Mouse (Mus musculus) myocyte (in vitro differentiated cells): ENCODE measurements around the gene D5Ertd579e. TPM values are rescaled to one million over a fixed set of nuclear protein-coding genes. Genes with fewer than 3 reads are reported as not detected.

Experiments
- H3K27me3 ChIP-seq: one replicate; pipeline ENCODE4 v1.6.1; 2011; ENCODE audit not compliant: control insufficient read depth, insufficient read depth, insufficient read length
- H3K36me3 ChIP-seq: one replicate; pipeline ENCODE4 v1.6.1; 2011; ENCODE audit not compliant: control insufficient read depth, insufficient read depth
- H3K4me2 ChIP-seq: one replicate; pipeline ENCODE4 v1.6.1; 2011; ENCODE audit warnings: low read depth, control low read depth
- H3K4me3 ChIP-seq: one replicate; pipeline ENCODE4 v1.5.1; 2011; ENCODE audit warnings: mild to moderate bottlenecking, control low read depth, moderate library complexity
- H3K79me2 ChIP-seq: one replicate; pipeline ENCODE4 v1.6.1; 2011; ENCODE audit not compliant: control insufficient read depth, insufficient read depth
- H3ac ChIP-seq: one replicate; pipeline ENCODE4 v1.6.1; 2011; ENCODE audit not compliant: control insufficient read depth, insufficient read length
- CEBPB ChIP-seq: IDR thresholded peaks from 2 replicates; pipeline ENCODE4 v1.6.1; 2011; ENCODE audit warnings: mild to moderate bottlenecking, moderate library complexity; ENCODE audit not compliant: poor library complexity, insufficient read depth, severe bottlenecking
- E2F4 ChIP-seq: IDR thresholded peaks from one replicate; pipeline ENCODE4 v1.6.1; 2011; ENCODE audit warnings: mild to moderate bottlenecking, control low read depth, moderate library complexity; ENCODE audit not compliant: insufficient read depth
- MAX ChIP-seq: IDR thresholded peaks from one replicate; pipeline ENCODE4 v1.6.1; 2011; ENCODE audit warnings: low read depth, mild to moderate bottlenecking, control low read depth
- MYOD1 ChIP-seq, 3 experiments: IDR thresholded peaks; one replicate each; pipeline ENCODE4 v1.6.1; 2011; ENCODE audit warnings: control low read depth in 2 of 3, low read depth in 2 of 3, mild to moderate bottlenecking in 2 of 3, moderate library complexity in 1 of 3; ENCODE audit not compliant: insufficient read length in 2 of 3, control insufficient read depth in 1 of 3
- MYOG ChIP-seq, 3 experiments: IDR thresholded peaks; one replicate each; pipeline ENCODE4 v1.6.1; 2011; ENCODE audit warnings: control low read depth in 2 of 3, low read depth in 2 of 3, mild to moderate bottlenecking in 2 of 3; ENCODE audit not compliant: insufficient read length in 2 of 3, control insufficient read depth in 1 of 3, insufficient read depth in 1 of 3
- POLR2A ChIP-seq: IDR thresholded peaks from one replicate; pipeline ENCODE4 v1.6.1; 2011; ENCODE audit warnings: low read depth, mild to moderate bottlenecking, control low read depth, moderate library complexity; ENCODE audit not compliant: insufficient read length
- POLR2AphosphoS2 ChIP-seq: IDR thresholded peaks from one replicate; pipeline ENCODE4 v1.6.1; 2011; ENCODE audit warnings: low read depth, control low read depth; ENCODE audit not compliant: insufficient read length
- REST ChIP-seq: IDR thresholded peaks from one replicate; pipeline ENCODE4 v1.6.1; 2011; ENCODE audit warnings: mild to moderate bottlenecking, control low read depth, moderate library complexity; ENCODE audit not compliant: insufficient read depth, insufficient read length
- SRF ChIP-seq: IDR thresholded peaks from one replicate; pipeline ENCODE4 v1.6.1; 2011; ENCODE audit warnings: low read depth; ENCODE audit not compliant: control insufficient read depth, insufficient read length
- TCF12 ChIP-seq: IDR thresholded peaks from one replicate; pipeline ENCODE4 v1.6.1; 2011; ENCODE audit warnings: mild to moderate bottlenecking, control low read depth; ENCODE audit not compliant: poor library complexity, insufficient read depth, severe bottlenecking
- TCF3 ChIP-seq: IDR thresholded peaks from one replicate; pipeline ENCODE4 v1.6.1; 2011; ENCODE audit warnings: low read depth, control low read depth; ENCODE audit not compliant: insufficient read length
- USF1 ChIP-seq: IDR thresholded peaks from one replicate; pipeline ENCODE4 v1.6.1; 2011; ENCODE audit warnings: low read depth, mild to moderate bottlenecking, control low read depth, moderate library complexity
- polyA plus RNA-seq: library from polyadenylated mRNA; unstranded; fragments of >200 nt; fragmentation: generic; extraction: Trizol; gene quantifications from one replicate; pipeline ENCODE4 v1.2.1, GENCODE M21; 2012; ENCODE audit warnings: missing spikeins

The D5Ertd579e gene
- polyA plus RNA-seq, 1 experiment = 12.3 TPM

DNA sequence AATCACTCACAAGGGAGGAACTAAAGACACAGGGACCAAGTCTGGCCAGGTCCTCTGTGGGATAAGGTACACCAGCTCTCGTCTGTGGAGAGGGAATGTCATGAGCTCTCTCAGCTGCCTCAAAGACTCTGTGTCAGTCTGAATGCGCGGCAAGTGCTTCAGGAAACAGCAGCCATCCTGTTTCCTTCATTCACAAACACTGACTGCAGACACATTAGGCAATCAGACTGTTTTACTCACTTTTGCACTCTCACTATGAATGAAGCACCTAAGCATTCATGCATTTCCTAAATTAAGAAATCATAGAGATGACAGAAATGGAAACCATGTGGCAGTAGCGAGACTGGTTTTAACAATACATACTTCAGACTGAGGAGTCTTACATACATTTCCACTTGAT, 77.5 kb downstream of the D5Ertd579e start:
- Histone ChIP-seq H3K27me3 (no peaks in the 10 kb centered on the region), H3ac (no peak overlapping the region), H3K4me2 (no peak overlapping the region), H3K36me3 (peaks cover 54% of the 10 kb centered on the region), H3K79me2 (peaks cover 19% of the 10 kb centered on the region), H3K4me3 (no peak overlapping the region)
- TF ChIP-seq CEBPB (no peak), POLR2AphosphoS2 (no peak), SRF (no peak), MYOD1 (IDR thresholded peaks at IDR 0.05; ENCODE audit: control insufficient read depth in 1 of 3, insufficient read length in 2 of 3, low read depth in 2 of 3) (no peak), REST (no peak), TCF3 (no peak), USF1 (no peak), MYOG (IDR thresholded peaks at IDR 0.05; ENCODE audit: control insufficient read depth in 1 of 3, insufficient read depth in 1 of 3, insufficient read length in 2 of 3, low read depth in 2 of 3) (no peak), POLR2A (no peak), E2F4 (no peak), TCF12 (no peak), MAX (no peak)

DNA sequence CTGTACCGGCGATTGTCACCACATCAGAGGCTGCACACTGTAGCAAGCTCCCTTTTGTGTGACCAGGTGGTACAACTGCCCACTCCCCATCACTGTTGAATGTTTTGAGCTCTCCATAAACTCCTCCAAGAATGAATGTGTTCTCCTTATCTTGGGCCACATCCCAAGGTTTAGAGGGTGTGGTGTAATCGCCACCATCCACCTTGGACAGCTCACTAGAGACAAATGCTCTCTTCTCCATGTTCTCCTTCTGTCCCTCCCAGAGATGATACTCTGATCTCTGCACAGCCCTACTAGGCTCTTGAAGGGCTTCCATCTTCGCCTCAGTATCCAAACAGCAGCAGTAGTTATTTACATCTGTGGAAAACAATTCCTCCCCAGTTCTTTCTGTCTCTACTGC, 81.7 kb downstream of the D5Ertd579e start:
- Histone ChIP-seq H3ac (no peak overlapping the region), H3K4me3 (no peak overlapping the region), H3K36me3 (peaks cover 63% of the 10 kb centered on the region), H3K79me2 (no peaks in the 10 kb centered on the region), H3K4me2 (no peak overlapping the region), H3K27me3 (no peaks in the 10 kb centered on the region)
- no peak for TF ChIP-seq E2F4
- no peak for TF ChIP-seq TCF3
- no peak for TF ChIP-seq USF1
- TF ChIP-seq MYOD1 (IDR thresholded peaks at IDR 0.05; ENCODE audit: control insufficient read depth in 1 of 3, insufficient read length in 2 of 3, low read depth in 2 of 3) = no peak
- TF ChIP-seq TCF12 = no peak
- no peak for TF ChIP-seq SRF
- no peak for TF ChIP-seq POLR2A
- no peak for TF ChIP-seq CEBPB
- TF ChIP-seq POLR2AphosphoS2 = no peak
- TF ChIP-seq MYOG (IDR thresholded peaks at IDR 0.05; ENCODE audit: control insufficient read depth in 1 of 3, insufficient read depth in 1 of 3, insufficient read length in 2 of 3, low read depth in 2 of 3) = no peak
- TF ChIP-seq REST = no peak
- no peak for TF ChIP-seq MAX

DNA sequence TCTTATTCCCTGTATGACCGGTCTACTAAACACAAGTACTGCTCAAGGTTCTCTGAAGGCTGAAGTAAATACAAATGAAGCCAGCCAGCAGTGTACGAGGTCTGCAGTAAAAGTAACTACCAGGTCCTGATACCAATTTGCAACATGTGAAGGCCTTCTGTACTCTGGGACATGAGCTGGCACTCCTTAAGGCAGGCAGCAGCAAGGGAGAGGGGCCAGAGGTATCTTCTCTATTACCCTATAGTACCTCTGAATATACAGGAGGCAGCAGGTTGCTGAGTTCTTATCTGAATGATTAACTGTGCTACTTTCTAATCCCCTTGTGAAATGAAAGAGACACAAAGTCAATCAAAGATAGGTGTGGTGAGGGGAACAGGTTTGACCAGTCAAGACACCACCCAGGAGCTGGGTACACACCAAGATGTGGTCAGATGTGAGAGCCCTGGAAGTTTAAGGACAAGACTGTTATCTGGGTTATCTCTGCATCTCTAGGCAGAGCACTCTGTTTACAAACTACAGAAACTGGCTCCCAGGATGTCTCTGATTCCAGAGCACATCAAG, 86.8 kb downstream of the D5Ertd579e start:
- no peaks in the 10 kb centered on the region for H3K27me3 ChIP-seq
- H3K4me2 ChIP-seq = no peak overlapping the region
- no peak overlapping the region for H3ac ChIP-seq
- TF ChIP-seq USF1 (no peak), POLR2AphosphoS2 (no peak), CEBPB (no peak), TCF3 (no peak), MAX (no peak), TCF12 (no peak), REST (no peak), MYOG (IDR thresholded peaks at IDR 0.05; ENCODE audit: control insufficient read depth in 1 of 3, insufficient read depth in 1 of 3, insufficient read length in 2 of 3, low read depth in 2 of 3) (no peak), SRF (no peak), MYOD1 (IDR thresholded peaks at IDR 0.05; ENCODE audit: control insufficient read depth in 1 of 3, insufficient read length in 2 of 3, low read depth in 2 of 3) (no peak), POLR2A (no peak), E2F4 (no peak)
- H3K36me3 ChIP-seq = peaks cover 42% of the 10 kb centered on the region
- no peaks in the 10 kb centered on the region for H3K79me2 ChIP-seq
- H3K4me3 ChIP-seq = no peak overlapping the region

DNA sequence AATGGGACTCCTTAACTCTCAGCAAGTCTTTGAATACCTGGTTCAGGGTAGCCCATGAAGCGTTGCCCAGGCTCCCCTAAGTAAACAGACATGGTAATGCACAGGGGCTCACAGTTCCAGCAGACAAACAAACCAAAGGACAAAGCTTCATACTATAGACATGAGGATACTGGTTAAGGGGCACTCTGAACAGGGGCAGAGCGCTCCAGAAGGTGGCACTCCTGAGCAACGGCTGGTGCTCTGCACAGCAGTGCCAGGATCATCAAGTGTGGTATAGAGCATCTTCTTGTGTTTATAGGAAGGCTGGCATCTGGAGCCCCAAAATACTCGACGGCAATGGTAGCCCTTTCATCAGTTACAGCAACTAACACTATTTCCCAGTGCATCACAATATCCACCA, 92.8 kb downstream of the D5Ertd579e start:
- no peaks in the 10 kb centered on the region for H3K27me3 ChIP-seq
- no peak overlapping the region for H3K4me3 ChIP-seq
- no peak overlapping the region for H3ac ChIP-seq
- H3K4me2 ChIP-seq = no peak overlapping the region
- no peak for TF ChIP-seq SRF
- TF ChIP-seq POLR2A = no peak
- TF ChIP-seq TCF3 = no peak
- no peak for TF ChIP-seq REST
- no peak for TF ChIP-seq MYOD1 (IDR thresholded peaks at IDR 0.05; ENCODE audit: control insufficient read depth in 1 of 3, insufficient read length in 2 of 3, low read depth in 2 of 3)
- TF ChIP-seq TCF12 = no peak
- no peak for TF ChIP-seq POLR2AphosphoS2
- TF ChIP-seq CEBPB = no peak
- no peak for TF ChIP-seq MYOG (IDR thresholded peaks at IDR 0.05; ENCODE audit: control insufficient read depth in 1 of 3, insufficient read depth in 1 of 3, insufficient read length in 2 of 3, low read depth in 2 of 3)
- TF ChIP-seq E2F4 = no peak
- TF ChIP-seq USF1 = no peak
- no peak for TF ChIP-seq MAX
- no peaks in the 10 kb centered on the region for H3K79me2 ChIP-seq
- H3K36me3 ChIP-seq = peaks cover 42% of the 10 kb centered on the region

DNA sequence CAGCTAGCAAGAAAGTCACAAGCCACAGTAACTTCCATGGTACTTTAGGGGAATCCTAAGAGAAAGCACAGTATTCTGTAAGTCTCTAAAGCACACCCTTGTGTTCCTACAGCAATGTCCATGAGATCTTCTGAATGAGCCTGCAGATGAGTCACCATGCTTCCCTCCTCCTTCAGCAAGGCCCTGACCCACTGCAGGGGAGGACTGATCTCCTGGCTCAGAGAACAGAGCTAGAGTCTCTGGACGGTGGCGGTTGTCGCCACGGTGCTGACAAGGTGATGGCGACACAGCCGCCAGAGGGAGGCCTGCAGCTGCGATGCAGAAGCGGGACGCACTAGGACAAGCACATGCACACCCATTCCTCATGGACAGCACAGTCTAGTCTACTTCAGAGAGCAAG, 93.8 kb downstream of the D5Ertd579e start:
- peaks cover 37% of the 10 kb centered on the region for H3K36me3 ChIP-seq
- no peak overlapping the region for H3K4me2 ChIP-seq
- no peaks in the 10 kb centered on the region for H3K27me3 ChIP-seq
- H3K4me3 ChIP-seq = no peak overlapping the region
- no peak overlapping the region for H3ac ChIP-seq
- no peaks in the 10 kb centered on the region for H3K79me2 ChIP-seq
- TF ChIP-seq E2F4 (no peak), POLR2A (no peak), MAX (no peak), USF1 (no peak), MYOG (IDR thresholded peaks at IDR 0.05; ENCODE audit: control insufficient read depth in 1 of 3, insufficient read depth in 1 of 3, insufficient read length in 2 of 3, low read depth in 2 of 3) (no peak), SRF (no peak), TCF3 (no peak), MYOD1 (IDR thresholded peaks at IDR 0.05; ENCODE audit: control insufficient read depth in 1 of 3, insufficient read length in 2 of 3, low read depth in 2 of 3) (no peak), REST (no peak), TCF12 (no peak), POLR2AphosphoS2 (no peak), CEBPB (no peak)
